Mouse (Mus musculus): ENCODE measurements around the gene Pla2g4a. TPM values are rescaled to one million over a fixed set of nuclear protein-coding genes. Genes with fewer than 3 reads are reported as not detected.

Pla2g4a gene
- total and polyA plus RNA-seq, 3 experiments: 6.4 to 14.4 TPM; not detected in 1

- TF ChIP-seq SIN3A (IDR thresholded peaks at IDR 0.05; ENCODE audit: low read length) (peak; percentile 28; the same call in 1 of the 2 replicates), MEF2A (IDR thresholded peaks at IDR 0.05; ENCODE audit: extremely low read depth, insufficient replicate concordance, low read depth, low read length, poor library complexity, severe bottlenecking) (no peak), SMC3 (IDR thresholded peaks at IDR 0.05; ENCODE audit: low read depth, low read length) (no peak), CTCF (IDR thresholded peaks at IDR 0.05 in 2 of 3, conservative IDR thresholded peaks at IDR 0.05 in 1 of 3; ENCODE audit: control insufficient read depth in 1 of 3, insufficient read depth in 1 of 3, low read depth in 2 of 3, low read length in 3 of 3, poor library complexity in 1 of 3, severe bottlenecking in 1 of 3) (no peak), MAX (IDR thresholded peaks at IDR 0.05; ENCODE audit: low read length) (no peak), USF1 (IDR thresholded peaks at IDR 0.05; ENCODE audit: low read depth, low read length) (no peak), GATA1 (IDR thresholded peaks at IDR 0.05; ENCODE audit: low read depth, low read length) (peak; percentile 89), TCF12 (IDR thresholded peaks at IDR 0.05; ENCODE audit: low read depth, low read length) (peak; percentile 90), NELFE (IDR thresholded peaks at IDR 0.05; ENCODE audit: low read depth, low read length) (no peak), POLR2A (IDR thresholded peaks at IDR 0.05; ENCODE audit: control insufficient read depth in 1 of 2, insufficient read depth in 1 of 2, low read depth in 1 of 2, low read length in 2 of 2, poor library complexity in 1 of 2) (no peak), EP300 (IDR thresholded peaks at IDR 0.05; ENCODE audit: low read depth in 1 of 2, low read length in 2 of 2) (peak; percentile 87 to 95), ZKSCAN1 (IDR thresholded peaks at IDR 0.05; ENCODE audit: low read depth, low read length) (no peak), MXI1 (IDR thresholded peaks at IDR 0.05; ENCODE audit: low read depth, low read length) (no peak), RAD21 (IDR thresholded peaks at IDR 0.05; ENCODE audit: low read depth, low read length) (no peak), MAFK (IDR thresholded peaks at IDR 0.05; ENCODE audit: borderline replicate concordance, low read depth, low read length) (no peak), ELF1 (IDR thresholded peaks at IDR 0.05; ENCODE audit: low read depth, low read length) (0 out of 2 replicates have a peak, but pooled peaks have one; percentile 39)
Measured at GRCm38 (mm10) chr1:149948066-149948825, 12.8 kb downstream of the Pla2g4a start (continued).

DNA sequence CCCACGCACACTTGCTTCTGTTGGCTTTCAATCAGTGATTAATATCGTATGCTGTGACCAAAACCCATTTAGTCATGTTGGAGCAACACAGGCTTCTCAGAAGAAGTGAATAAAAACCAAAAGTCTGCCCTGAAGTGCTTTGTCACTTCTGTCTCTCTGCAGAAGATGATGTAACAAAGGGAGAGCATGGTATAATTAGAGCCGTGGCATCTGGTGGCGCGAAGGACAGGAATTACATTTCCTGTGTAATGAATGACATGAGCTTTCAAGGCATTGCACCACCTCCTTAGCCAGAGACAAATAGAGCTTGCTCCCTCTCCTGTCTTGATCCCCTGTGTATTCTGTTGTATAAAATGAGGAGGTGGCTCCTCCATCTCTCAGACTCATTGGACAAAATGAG, 14.1 kb downstream of the Pla2g4a start:
- DNase-seq (ENCODE audit: low read depth, low spot score): peak; percentile 53
- peak in 1 of 2 experiments; percentile 49; a peak in 1 of 4 replicates for TF ChIP-seq EP300 (IDR thresholded peaks at IDR 0.05; ENCODE audit: low read depth in 1 of 2, low read length in 2 of 2)
- TF ChIP-seq TCF12 (IDR thresholded peaks at IDR 0.05; ENCODE audit: low read depth, low read length): peak; percentile 14; the same call in 1 of the 2 replicates
- TF ChIP-seq ETS1 (IDR thresholded peaks at IDR 0.05; ENCODE audit: low read depth, low read length): peak; percentile 76
- TF ChIP-seq MEF2A (IDR thresholded peaks at IDR 0.05; ENCODE audit: extremely low read depth, insufficient replicate concordance, low read depth, low read length, poor library complexity, severe bottlenecking): no peak
- TF ChIP-seq POLR2A (IDR thresholded peaks at IDR 0.05; ENCODE audit: control insufficient read depth in 1 of 2, insufficient read depth in 1 of 2, low read depth in 1 of 2, low read length in 2 of 2, poor library complexity in 1 of 2): no peak
- TF ChIP-seq ZKSCAN1 (IDR thresholded peaks at IDR 0.05; ENCODE audit: low read depth, low read length): no peak
- no peaks in the 10 kb centered on the region for H3K9me3 ChIP-seq (replicated peaks; ENCODE audit: insufficient read depth, low read length)
- H3K4me3 ChIP-seq (ENCODE audit: control insufficient read depth in 1 of 2, insufficient read depth in 1 of 2, low read depth in 2 of 2, low read length in 2 of 2): no peak overlapping the region
- peak overlapping the region; percentile 57 for H3K9ac ChIP-seq (ENCODE audit: control insufficient read depth, low read depth, low read length, poor library complexity, severe bottlenecking)
- H3K36me3 ChIP-seq (ENCODE audit: control insufficient read depth in 1 of 2, insufficient read depth in 2 of 2, low read length in 2 of 2): peaks cover 0 to 40% of the 10 kb centered on the region in 2 experiments; a peak in 2 of 4 replicates
- peaks cover 28 to 31% of the 10 kb centered on the region in 2 experiments for H3K4me1 ChIP-seq (ENCODE audit: control insufficient read depth in 1 of 2, insufficient read depth in 2 of 2, low read length in 2 of 2)
- no peaks in the 10 kb centered on the region for H3K27me3 ChIP-seq (ENCODE audit: control insufficient read depth in 1 of 2, insufficient read depth in 2 of 2, low read length in 2 of 2)
- no peaks in the 10 kb centered on the region; the same call in none of the 2 replicates for H3K79me2 ChIP-seq (ENCODE audit: control insufficient read depth, insufficient read depth, low read length, poor library complexity)
- peak overlapping the region; percentile 93 for H3K27ac ChIP-seq (ENCODE audit: control insufficient read depth, low read depth, low read length)
